Mouse (Mus musculus) mammary gland, adult 2 months (tissue): Measurements from ENCODE around the gene Tbc1d16. TPM values are rescaled to one million over a fixed set of nuclear protein-coding genes. Genes with fewer than 3 reads are reported as not detected.

Experiments
- polyA plus RNA-seq: library from polyadenylated mRNA; depleted of rRNA; stranded (reverse); fragments of >200 nt; gene quantifications from 2 replicates; pipeline ENCODE4 v1.2.3, GENCODE M21; 2012; ENCODE audit warnings: low replicate concordance; rRNA removed

Gene Tbc1d16
- 12.8 and 13.2 TPM in 2 replicates for polyA plus RNA-seq

GRCm38 (mm10) chr11:119228091-119228781 lies at the start of gene Tbc1d16, which contains the start of gene Ccdc40:
Gene Tbc1d16 (minus strand): TSS chr11:119228499.
Gene Ccdc40 (plus strand): TSS chr11:119228572.

GRCm38 (mm10) chr11:119267768-119268556 lies 39.7 kb upstream of the Tbc1d16 start, which contains the start of gene Gaa:
Gene Gaa (plus strand): TSS chr11:119267887.

Other genes starting within 250 kb of the Tbc1d16 start
- gene Enpp7, start 240.3 kb downstream of the Tbc1d16 start, polyA plus RNA-seq = not detected in 2 replicates
- 4.4 and 4.7 TPM in 2 replicates for gene Cbx2, start 205.5 kb downstream of the Tbc1d16 start, polyA plus RNA-seq
- gene Cbx8, start 187.5 kb downstream of the Tbc1d16 start, polyA plus RNA-seq = 3.6 and 7.3 TPM in 2 replicates
- gene Cbx4, start 142.3 kb downstream of the Tbc1d16 start, polyA plus RNA-seq = 17.5 and 42.6 TPM in 2 replicates
- gene Ccdc40, start 73 bp upstream of the Tbc1d16 start, polyA plus RNA-seq = 0.27 and 0.32 TPM in 2 replicates
- 229 and 234 TPM in 2 replicates for gene Gaa, start 39.4 kb upstream of the Tbc1d16 start, polyA plus RNA-seq
- gene Eif4a3, start 71.6 kb upstream of the Tbc1d16 start, polyA plus RNA-seq = 69.8 and 80.1 TPM in 2 replicates
- gene Card14, start 79.3 kb upstream of the Tbc1d16 start, polyA plus RNA-seq = 0.70 and 1.1 TPM in 2 replicates
- 42.0 and 76.3 TPM in 2 replicates for gene Sgsh, start 127.0 kb upstream of the Tbc1d16 start, polyA plus RNA-seq
- gene Slc26a11, start 127.1 kb upstream of the Tbc1d16 start, polyA plus RNA-seq = 29.0 and 58.3 TPM in 2 replicates
- 29.6 and 44.8 TPM in 2 replicates for gene Rnf213, start 164.6 kb upstream of the Tbc1d16 start, polyA plus RNA-seq